Mouse (Mus musculus) intestine, postnatal 0 days (tissue): ENCODE measurements around the gene Gtf2h1. TPM values are rescaled to one million over a fixed set of nuclear protein-coding genes. Genes with fewer than 3 reads are reported as not detected.

Experiments
- ATAC-seq: fragments of 200-750 bp; cut with Nextera tagmentation; 2 replicates; pipeline ENCODE4 v1.8.0; 2017; ENCODE audit warnings: mild to moderate bottlenecking, moderate TSS enrichment, moderate library complexity
- H3K27ac ChIP-seq: fragments of 300-500 bp; sonication (generic); 2 replicates; pipeline ENCODE4 v1.5.1; 2014; ENCODE audit warnings: mild to moderate bottlenecking, low read depth, low read length, moderate library complexity
- H3K27me3 ChIP-seq: fragments of 300-500 bp; sonication (generic); replicated peaks from 2 replicates; pipeline ENCODE4 v1.6.1; 2014; ENCODE audit warnings: low read length, mixed read lengths; ENCODE audit not compliant: control insufficient read depth, insufficient read depth
- H3K36me3 ChIP-seq: fragments of 300-500 bp; sonication (generic); 2 replicates; pipeline ENCODE4 v1.6.1; 2014; ENCODE audit warnings: mild to moderate bottlenecking, moderate library complexity; ENCODE audit not compliant: control insufficient read depth, insufficient read depth
- H3K4me1 ChIP-seq: fragments of 300-500 bp; sonication (generic); replicated peaks from 2 replicates; pipeline ENCODE4 v1.6.1; 2014; ENCODE audit warnings: antibody characterized with exemption, low read length, mixed read lengths; ENCODE audit not compliant: control insufficient read depth, insufficient read depth
- H3K4me2 ChIP-seq: fragments of 300-500 bp; sonication (generic); replicated peaks from 2 replicates; pipeline ENCODE4 v1.6.1; 2014; ENCODE audit warnings: low read depth, mild to moderate bottlenecking, moderate library complexity
- H3K4me3 ChIP-seq: fragments of 300-500 bp; sonication (generic); 2 replicates; pipeline ENCODE4 v1.5.1; 2014; ENCODE audit warnings: low read depth, low read length
- H3K9ac ChIP-seq: fragments of 300-500 bp; sonication (generic); 2 replicates; pipeline ENCODE4 v1.6.1; 2014; ENCODE audit warnings: mild to moderate bottlenecking, low read depth, low read length
- H3K9me3 ChIP-seq: fragments of 300-500 bp; sonication (generic); 2 replicates; pipeline ENCODE4 v1.6.1; 2016; ENCODE audit warnings: mixed run types; ENCODE audit not compliant: control insufficient read depth
- CTCF ChIP-seq: sonication (generic); IDR thresholded peaks from 2 replicates; pipeline ENCODE4 v1.5.1; 2016; ENCODE audit warnings: low read depth, mild to moderate bottlenecking, control low read depth, antibody characterized with exemption, moderate library complexity
- WGBS: fragments of 180-500 bp; shearing (Covaris S2); extraction: QIAGEN DNeasy Blood & Tissue Kit; methylation state at CpG from one replicate; pipeline ENCODE4 v1.1.7; 2014; 5-methylcytosine and 5-hydroxymethylcytosine counted together
- polyA plus RNA-seq: library from polyadenylated mRNA; unstranded; fragments of >200 nt; fragmentation: Nextera tagmentation; extraction: Ambion mirVana; gene quantifications from 2 replicates; pipeline ENCODE4 v1.2.1, GENCODE M21; 2015

Gtf2h1 gene
- polyA plus RNA-seq, 1 experiment from 2014 or later, result 51.3 TPM

GRCm38 (mm10) chr7:46855866-46856560 lies 60.1 kb downstream of the Gtf2h1 start:
- H3K9me3 ChIP-seq, result no peaks in the 10 kb centered on the region
- H3K27me3 ChIP-seq, result no peaks in the 10 kb centered on the region
- TF ChIP-seq CTCF, result no peak
- H3K27ac ChIP-seq, result no peak overlapping the region
- no peak overlapping the region for H3K4me2 ChIP-seq
- no peaks in the 10 kb centered on the region for H3K4me1 ChIP-seq
- no peak for ATAC-seq
- no peak overlapping the region for H3K4me3 ChIP-seq
- peaks cover 53% of the 10 kb centered on the region for H3K36me3 ChIP-seq
- no peak overlapping the region for H3K9ac ChIP-seq
- WGBS, result 68% methylated on average over 7 of the region's 7 CpGs

GRCm38 (mm10) chr7:46857436-46857835 lies 61.5 kb downstream of the Gtf2h1 start:
- Histone ChIP-seq H3K9ac (no peak overlapping the region), H3K4me3 (no peak overlapping the region), H3K4me2 (no peak overlapping the region), H3K27ac (no peak overlapping the region), H3K9me3 (no peaks in the 10 kb centered on the region), H3K36me3 (peaks cover 39% of the 10 kb centered on the region), H3K4me1 (no peaks in the 10 kb centered on the region), H3K27me3 (no peaks in the 10 kb centered on the region)
- TF ChIP-seq CTCF, result no peak
- 70% methylated on average over 9 of the region's 9 CpGs for WGBS
- ATAC-seq, result no peak

GRCm38 (mm10) chr7:46859031-46859430 lies 63.1 kb downstream of the Gtf2h1 start:
- TF ChIP-seq CTCF, result no peak
- WGBS, result 55% methylated on average over 6 of the region's 6 CpGs
- Histone ChIP-seq H3K4me2 (no peak overlapping the region), H3K4me1 (no peaks in the 10 kb centered on the region), H3K4me3 (no peak overlapping the region), H3K36me3 (peaks cover 23% of the 10 kb centered on the region), H3K9me3 (no peaks in the 10 kb centered on the region), H3K9ac (no peak overlapping the region), H3K27ac (no peak overlapping the region), H3K27me3 (no peaks in the 10 kb centered on the region)
- no peak for ATAC-seq

- no peak within 1 kb of the TSS for H3K27ac ChIP-seq
- no peak for ATAC-seq
- H3K9me3 ChIP-seq, result no peaks in the 10 kb centered on the region
- H3K4me3 ChIP-seq, result no peak within 1 kb of the TSS
- H3K4me1 ChIP-seq, result no peaks in the 10 kb centered on the region
- no peak for TF ChIP-seq CTCF
- no peak within 1 kb of the TSS for H3K9ac ChIP-seq
- no peaks in the 10 kb centered on the region for H3K27me3 ChIP-seq
- H3K4me2 ChIP-seq, result no peak within 1 kb of the TSS
- H3K36me3 ChIP-seq, result peaks cover 3% of the 10 kb centered on the region; the same call in 1 of the 2 replicates
- WGBS, result 47% methylated on average over 10 of the region's 10 CpGs
Measured at GRCm38 (mm10) chr7:46860996-46861395, 65.1 kb downstream of the Gtf2h1 start, which contains the start of gene Ldhc. Gene Ldhc (plus strand): TSS chr7:46861203.

GRCm38 (mm10) chr7:46871988-46872387 lies 76.1 kb downstream of the Gtf2h1 start:
- WGBS, result 64% methylated on average over 4 of the region's 4 CpGs
- TF ChIP-seq CTCF, result no peak
- no peaks in the 10 kb centered on the region for H3K4me1 ChIP-seq
- no peaks in the 10 kb centered on the region for H3K36me3 ChIP-seq
- no peak overlapping the region for H3K9ac ChIP-seq
- H3K4me2 ChIP-seq, result no peak overlapping the region
- H3K9me3 ChIP-seq, result no peaks in the 10 kb centered on the region
- H3K27me3 ChIP-seq, result no peaks in the 10 kb centered on the region
- no peak overlapping the region for H3K27ac ChIP-seq
- no peak for ATAC-seq
- H3K4me3 ChIP-seq, result no peak overlapping the region

Other genes starting within 250 kb of the Gtf2h1 start
- 7.5 TPM in 2 replicates for gene Sergef, start 156.3 kb upstream of the Gtf2h1 start, polyA plus RNA-seq
- 4.8 and 5.3 TPM in 2 replicates for gene Tph1, start 123.6 kb upstream of the Gtf2h1 start, polyA plus RNA-seq
- 8.4 and 9.3 TPM in 2 replicates for gene Saal1, start 85.4 kb upstream of the Gtf2h1 start, polyA plus RNA-seq
- 2.3 and 5.2 TPM in 2 replicates for gene Saa3, start 80.4 kb upstream of the Gtf2h1 start, polyA plus RNA-seq
- gene Saa4, start 63.5 kb upstream of the Gtf2h1 start, polyA plus RNA-seq, result not detected in 2 replicates
- 0.29 and 0.47 TPM in 2 replicates for gene Saa1, start 53.1 kb upstream of the Gtf2h1 start, polyA plus RNA-seq
- not detected in 2 replicates for gene Saa2, start 44.3 kb upstream of the Gtf2h1 start, polyA plus RNA-seq
- gene Hps5, start within 50 bp of the Gtf2h1 start, polyA plus RNA-seq, result 13.9 and 14.7 TPM in 2 replicates
- gene Ldha, start 45.4 kb downstream of the Gtf2h1 start, polyA plus RNA-seq, result 1,258 and 1,338 TPM in 2 replicates
- not detected in 2 replicates for gene Ldhc, start 65.1 kb downstream of the Gtf2h1 start, polyA plus RNA-seq
- 100 and 107 TPM in 2 replicates for gene Tsg101, start 123.9 kb downstream of the Gtf2h1 start, polyA plus RNA-seq
- 4.2 and 4.9 TPM in 2 replicates for gene Uevld, start 162.4 kb downstream of the Gtf2h1 start, polyA plus RNA-seq
- gene Gm9999, start 187.5 kb downstream of the Gtf2h1 start, polyA plus RNA-seq, result not detected in 2 replicates
- 8.0 and 10.3 TPM in 2 replicates for gene Spty2d1, start 212.3 kb downstream of the Gtf2h1 start, polyA plus RNA-seq